Mouse (Mus musculus): ENCODE data around the gene Plcl2.
A peak's percentile ranks its signal among the peaks of the same experiment; 100 is the strongest.
"Not testable (repeated sequence)": the region's sequence is repeated elsewhere in the genome, so short reads cannot be mapped to it uniquely, and the experiment has no call there.

The Plcl2 gene

DNA sequence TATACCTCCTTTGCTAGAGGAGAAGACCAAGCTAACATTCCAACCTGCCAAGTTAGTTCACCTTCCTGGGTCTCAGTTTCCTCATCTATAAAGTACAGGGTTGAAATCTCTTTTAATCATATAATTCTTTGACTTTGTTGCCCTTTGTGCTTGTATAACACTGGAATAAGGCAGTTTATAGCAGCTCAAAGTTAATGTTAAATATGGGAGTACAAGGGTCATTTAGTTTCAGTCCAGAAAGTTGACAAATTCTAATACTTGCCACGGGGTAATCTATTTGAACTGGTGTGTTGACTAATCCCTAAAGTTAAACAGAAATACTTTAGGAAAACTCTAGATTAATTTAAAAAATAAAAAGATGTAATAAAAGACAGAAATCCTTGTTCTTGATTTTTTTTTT lies 35.7 kb downstream of the Plcl2 start:
- no peak for DNase-seq

DNA sequence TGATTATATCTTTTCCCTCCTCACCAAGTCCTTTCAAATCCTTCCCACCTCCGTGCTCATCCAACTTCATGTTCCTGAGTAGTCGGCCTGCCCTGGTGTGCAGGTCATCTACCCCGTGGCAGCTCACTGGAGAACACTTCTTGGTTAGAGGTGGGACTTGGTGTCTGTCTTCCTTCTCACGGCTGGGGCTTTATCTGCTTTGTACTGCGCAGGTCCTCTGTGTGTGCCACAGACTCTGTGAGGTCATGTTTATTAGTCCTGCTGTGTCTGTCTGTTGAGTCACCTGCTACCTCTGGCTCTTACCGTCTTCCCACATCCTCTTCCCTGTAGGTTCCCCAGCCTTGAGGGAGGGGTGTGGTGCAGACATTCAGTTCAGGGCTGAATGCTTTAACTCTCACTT lies 36.1 kb downstream of the Plcl2 start:
- DNase-seq, result no peak

DNA sequence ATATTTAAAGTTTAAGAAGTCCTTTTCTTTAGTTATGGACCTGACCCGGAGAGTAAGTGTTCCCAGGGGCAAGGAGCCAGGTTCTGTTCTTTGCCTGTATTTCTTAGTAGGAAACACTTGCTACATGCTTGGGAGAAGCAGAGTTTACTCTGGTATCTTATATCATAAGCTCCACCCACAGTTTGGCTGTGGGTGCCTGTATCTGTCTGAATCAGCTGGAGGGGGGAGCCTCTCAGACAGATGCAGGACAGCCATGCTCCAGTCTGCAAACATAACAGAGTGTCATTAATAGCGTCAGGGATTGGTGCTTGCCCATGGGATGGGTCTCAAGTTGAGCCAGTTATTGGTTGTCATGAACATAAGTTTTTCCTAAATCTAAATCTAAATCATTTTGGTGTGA lies 42.9 kb downstream of the Plcl2 start:
- no peak for DNase-seq

DNA sequence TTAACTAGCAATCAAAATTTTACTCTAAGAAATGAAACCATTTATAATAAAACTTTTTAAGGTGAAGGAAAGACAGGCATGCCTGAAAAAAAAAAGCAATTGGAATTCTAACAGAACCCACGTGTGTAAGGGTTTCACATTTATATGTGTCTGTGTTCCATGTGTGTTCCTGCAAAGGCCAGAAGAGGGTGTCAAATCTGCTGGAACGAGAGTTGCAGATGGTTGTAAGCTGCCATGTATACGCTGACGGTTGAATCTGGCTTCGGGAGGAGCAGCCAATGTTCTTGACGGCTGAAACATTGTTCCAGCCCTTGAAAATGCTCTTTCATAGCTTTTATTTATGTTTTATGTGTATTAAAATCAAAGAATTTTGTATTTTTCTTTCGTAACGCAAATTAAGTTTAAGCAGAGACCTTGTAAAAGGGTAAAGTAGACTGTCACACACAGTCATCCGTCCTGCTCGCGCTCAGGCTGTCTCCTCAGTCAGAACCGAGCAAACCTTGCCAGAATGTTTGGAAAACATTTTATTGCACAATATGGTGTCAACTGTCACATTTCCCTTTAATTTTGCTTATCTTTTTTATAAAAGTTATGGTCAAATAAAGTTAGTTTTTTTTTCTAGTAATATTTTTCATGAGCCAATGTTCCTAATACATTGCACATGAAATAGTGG lies 48.5 kb downstream of the Plcl2 start:
- DNase-seq, result peak in 1 of 2 experiments; percentile 19

DNA sequence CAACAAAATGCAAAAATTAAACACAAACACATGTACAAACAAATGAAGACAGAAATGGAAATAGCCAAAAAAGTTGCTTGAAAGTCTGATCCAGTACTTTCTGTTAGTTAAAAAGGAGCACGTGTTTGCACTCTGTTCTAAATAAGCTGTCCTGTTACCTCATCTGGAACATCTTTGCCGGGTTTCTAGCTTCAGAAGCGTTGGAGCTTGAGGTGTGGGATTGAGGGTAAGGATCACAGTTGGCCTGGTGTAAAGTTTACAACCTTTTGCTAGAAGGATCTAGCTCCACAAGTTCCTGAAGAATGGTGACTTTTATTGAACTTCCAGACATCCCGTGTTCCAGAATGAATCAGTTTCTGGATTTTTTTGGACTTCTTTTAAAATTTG lies 49.0 kb downstream of the Plcl2 start:
- DNase-seq, result no peak

DNA sequence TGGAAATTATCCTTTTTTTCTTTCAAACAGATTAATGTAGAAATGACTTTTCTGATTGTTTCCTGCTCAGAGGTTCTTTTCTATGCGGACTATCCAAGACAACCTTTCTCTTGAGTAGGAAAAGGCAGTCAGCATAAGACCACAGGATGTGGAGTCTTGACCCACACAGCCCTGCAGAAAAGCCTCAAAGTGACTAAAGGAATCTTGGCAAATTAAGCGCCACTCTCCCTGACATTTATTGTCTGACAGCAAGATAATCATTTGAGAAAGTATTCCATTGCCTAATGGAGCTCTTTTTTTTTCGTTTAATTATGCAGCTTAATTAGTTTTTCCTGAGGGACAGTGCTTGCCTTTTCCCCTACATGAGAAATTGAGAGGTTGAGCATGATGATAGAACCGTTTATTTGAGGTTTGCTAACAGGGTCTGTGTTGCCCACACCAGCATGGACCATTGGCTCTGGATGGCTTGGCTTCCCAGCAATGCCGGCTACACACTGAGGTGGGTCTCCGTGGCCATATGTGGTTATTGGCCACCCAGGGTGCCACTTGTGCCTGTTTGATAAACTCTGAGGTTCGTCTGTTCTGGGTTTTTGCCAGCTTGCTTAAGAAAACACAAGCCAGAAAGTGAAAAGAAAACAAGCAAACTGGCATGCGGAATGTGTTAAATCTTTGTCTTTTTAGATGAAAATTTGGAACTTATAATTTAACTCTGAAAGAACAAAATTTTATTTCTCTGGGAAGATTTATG lies 56.3 kb downstream of the Plcl2 start:
- DNase-seq, result no peak

DNA sequence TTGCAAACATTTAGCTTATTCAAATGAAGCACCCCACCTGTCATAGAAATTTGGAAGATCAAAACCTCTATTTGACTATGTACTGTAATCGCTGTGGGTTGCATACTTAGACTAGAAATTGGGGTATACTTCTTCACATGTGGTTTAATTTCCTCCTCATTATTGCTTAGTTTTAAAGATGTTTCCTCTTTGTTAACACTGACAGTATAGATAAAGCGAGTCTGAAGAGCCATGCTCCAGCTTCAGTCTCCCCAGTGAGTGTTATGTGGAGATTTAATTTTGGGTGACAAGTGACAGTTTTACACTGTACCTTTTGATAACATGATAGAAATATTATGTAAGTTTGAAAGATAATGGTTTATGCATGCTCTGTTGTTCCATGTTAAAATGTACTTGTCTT lies 59.6 kb downstream of the Plcl2 start:
- no peak for DNase-seq

DNA sequence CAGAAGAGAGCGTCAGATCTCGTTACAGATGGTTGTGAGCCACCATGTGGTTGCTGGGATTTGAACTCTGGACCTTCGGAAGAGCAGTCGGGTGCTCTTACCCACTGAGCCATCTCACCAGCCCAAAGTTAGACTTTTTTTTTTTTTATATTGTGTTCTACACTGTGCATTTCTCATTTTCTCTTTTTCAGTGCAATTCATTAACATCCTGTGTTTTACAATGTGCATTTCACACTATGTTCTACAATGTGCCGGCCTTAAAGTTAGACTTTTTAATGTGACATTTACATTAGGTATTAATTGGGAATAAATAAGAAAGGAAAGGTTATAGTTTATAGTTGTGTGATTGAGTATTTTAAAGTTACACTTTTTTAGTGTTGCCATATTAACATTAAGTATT lies 61.0 kb downstream of the Plcl2 start:
- not testable (repeated sequence) for DNase-seq

DNA sequence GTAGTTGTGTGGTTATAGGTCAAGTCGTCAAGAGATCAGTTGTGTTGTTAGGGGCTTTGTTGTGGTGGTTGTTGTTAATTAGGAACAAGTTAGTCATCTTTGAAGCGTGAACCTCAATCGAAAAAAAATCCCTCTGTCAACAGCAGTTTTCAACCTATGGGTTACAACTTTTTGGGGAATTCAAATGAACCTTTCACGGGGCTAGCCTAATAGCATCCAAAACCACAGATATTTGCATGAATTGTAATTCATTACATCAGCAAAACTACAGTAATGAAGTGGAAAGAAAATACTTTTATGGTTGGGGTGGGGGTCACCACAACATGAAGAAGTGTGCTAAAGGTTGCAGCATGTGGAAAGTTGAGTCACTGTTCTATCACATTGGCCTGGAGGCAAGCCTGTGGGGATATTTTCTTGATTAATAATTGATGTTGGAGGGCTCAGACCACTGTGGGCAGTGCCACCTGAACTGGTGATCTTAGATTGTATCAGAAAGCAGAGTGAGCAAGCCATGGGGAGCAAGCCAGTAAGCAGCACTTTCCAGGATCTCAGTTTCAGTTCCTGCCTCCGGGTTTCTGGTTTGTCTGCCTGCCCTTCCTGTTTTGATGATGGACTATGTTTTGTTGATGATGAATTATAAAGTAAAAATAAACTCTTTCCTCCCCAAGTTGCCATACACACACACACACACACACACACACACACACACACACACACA lies 61.6 kb downstream of the Plcl2 start:
- DNase-seq, result no peak

DNA sequence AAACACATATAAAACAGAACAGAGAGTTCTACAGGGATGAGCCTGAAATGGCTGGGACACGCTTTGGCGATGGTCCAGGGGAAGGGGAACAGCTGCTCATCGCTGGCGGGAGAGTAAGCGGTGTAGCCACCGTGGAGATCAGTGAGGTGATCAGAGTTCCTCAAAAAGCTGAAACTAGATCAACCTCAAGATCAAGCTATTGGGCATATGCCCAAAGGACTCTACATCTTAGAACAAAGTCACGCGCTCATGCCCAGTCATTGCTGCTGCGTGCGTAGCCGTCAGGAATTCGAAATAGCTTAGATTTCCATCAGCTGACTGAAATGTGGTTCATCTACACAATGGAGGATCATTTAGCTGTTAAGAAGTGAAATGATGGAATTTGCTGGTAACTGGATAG lies 65.0 kb downstream of the Plcl2 start:
- DNase-seq, result peak in 1 of 2 experiments; percentile 22

DNA sequence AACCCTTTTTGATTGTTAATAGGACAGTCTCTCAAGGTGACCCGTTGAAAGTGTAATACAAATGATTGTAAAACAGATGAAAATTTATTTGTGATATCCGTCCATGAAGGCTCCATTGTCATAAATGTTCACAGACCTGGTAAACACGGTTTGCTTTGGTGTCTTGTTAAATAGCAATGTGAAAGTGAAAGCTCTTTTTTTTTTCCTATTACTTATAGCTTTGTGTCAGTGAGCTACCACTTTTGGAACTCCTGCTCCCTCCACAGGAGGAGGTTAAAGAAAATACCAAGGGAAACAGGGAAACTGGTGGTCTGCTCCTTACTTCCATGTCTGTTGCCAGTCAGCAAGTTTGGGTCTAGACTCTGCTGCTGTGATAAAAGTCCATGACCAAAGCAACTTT lies 71.2 kb downstream of the Plcl2 start:
- no peak for DNase-seq

DNA sequence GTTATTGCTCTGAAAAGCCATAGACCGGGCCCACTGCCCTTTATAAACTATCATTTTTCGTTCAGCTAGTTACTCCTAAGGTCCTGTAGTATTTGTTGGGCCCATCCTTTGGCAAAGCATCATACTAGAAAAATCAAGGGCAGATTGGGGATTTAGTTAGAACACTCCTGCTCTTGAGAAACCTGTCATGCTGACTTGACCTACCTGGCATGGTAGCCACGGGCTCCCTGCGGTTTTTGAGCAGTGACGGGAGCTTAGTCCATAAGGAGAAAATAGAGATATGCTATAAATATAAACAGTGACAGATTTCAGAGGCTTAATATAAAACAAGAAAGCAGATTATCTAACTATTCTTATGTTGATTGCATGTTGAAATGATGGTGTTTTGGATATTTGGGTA lies 77.6 kb downstream of the Plcl2 start:
- no peak for DNase-seq

DNA sequence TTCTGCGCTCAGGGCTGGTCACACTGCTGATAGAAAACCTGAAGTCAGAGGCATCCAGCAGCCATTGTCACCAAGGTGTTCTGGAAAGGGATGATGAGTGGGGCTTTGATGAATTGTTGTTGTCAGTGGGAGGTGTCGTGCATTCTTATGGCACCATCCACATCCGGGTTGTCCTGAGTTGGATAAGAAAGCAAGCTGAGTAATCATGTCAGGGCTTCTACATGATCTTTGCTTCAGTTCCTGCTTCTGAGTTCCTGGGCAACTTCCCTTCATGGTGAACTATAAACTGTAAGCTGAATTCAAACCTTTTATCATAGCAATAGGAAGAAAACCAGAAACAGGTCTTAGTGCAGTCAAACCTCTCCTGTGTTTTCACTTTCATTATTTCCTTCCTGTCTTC lies 78.7 kb downstream of the Plcl2 start:
- no peak for DNase-seq

DNA sequence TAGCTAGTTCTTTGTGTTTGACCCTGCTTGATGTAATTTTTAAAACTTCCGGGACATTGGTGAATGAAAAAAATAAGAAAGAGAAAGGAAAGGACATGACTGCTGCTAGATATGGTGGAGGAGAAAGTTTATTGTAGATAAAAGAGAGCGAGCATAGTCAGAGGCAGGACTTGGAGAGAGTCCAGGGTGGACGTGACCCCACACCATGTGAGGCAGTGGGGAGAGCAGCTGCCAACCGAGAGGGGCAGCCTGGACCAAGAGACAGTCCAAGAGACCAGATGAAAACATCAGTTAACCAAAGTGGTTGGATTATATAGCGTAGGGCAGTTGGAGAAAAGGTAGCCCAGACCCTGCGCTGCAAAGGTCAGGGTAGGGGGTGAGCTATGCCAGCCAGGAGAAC lies 91.0 kb downstream of the Plcl2 start:
- DNase-seq, result no peak

DNA sequence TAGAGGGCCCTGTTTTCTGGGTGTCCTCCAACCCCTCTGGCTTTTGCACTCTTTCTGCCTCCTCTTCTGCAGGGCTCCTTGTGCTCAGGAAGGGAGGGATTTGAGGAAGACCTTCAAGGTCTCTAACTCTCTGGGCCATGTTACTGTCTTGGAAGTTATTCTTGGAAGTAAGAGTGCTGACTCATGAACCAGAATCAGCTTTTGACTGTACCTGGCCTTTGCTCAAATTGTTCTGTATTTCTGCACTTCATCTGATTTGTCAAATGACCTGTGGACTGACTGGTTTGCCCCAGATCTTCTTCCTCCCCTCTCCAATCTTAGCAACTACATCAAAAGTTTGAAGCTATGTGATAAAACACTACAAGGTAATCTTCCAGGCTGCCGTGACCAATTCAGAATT lies 91.5 kb downstream of the Plcl2 start:
- no peak for DNase-seq

DNA sequence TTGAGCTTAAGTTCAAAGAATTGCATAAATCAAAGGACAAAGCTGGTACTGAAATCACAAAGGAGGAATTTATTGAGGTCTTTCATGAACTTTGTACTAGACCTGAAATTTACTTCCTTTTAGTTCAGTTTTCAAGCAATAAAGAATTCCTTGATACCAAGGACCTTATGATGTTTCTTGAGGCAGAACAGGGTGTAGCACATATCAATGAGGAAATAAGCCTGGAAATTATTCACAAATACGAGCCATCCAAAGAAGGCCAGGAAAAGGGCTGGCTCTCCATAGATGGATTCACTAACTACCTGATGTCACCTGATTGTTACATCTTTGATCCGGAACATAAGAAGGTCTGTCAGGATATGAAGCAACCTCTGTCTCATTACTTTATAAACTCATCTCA lies 97.7 kb downstream of the Plcl2 start:
- DNase-seq, result no peak

DNA sequence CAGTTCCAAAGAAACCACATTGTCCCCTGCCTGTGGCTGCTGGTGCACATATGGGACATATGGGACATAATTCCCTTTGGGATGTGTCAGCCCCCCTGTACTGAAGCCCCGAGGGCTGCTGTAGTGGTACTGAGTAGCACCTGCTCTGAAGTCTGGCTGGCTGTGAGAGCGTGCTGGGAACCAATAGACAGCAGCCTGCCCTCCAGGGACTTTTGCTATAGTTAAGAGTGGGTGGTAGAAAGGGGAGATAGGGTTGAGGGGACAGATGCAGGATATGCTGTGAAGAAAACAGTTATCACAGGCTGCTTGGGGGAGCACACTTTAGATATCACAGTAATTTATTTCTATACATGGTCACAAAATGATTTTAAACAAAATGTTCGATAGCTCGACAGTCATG lies 100.7 kb downstream of the Plcl2 start:
- no peak for DNase-seq

DNA sequence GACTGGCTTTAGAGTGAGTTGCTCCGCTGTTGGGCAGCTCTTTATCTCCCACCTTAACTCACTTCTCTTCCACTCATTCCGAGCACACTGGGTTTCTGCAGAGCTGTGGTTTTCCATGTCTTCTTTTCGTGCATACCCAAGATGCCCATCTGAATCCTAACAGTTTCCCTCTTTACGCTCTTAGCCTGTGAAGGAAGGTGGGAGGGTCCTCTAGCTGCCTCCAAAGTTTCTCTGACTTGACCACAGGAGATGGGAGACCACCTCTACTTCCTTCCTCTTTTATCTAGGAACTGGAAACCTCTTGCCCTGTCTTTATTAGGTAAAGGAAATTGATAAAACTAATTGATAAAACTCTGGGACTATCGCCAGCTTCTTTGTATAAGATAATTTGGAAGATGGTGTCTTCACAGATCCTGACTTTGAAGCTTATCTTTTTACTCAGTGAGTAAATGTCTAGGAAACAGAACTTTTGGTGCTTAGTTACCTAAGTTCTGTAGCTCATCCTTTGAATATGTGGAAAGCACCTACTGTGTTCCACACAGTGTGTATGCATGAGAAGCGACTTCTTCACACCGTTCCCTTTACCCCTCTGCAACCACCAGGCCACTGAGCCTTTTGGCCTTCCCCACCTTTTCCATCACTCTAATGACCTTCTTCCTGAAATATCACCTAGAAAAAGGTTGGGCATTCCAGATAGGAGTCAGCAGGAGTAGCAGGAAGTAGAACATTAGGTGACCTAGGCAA lies 111.8 kb downstream of the Plcl2 start:
- DNase-seq, result no peak

DNA sequence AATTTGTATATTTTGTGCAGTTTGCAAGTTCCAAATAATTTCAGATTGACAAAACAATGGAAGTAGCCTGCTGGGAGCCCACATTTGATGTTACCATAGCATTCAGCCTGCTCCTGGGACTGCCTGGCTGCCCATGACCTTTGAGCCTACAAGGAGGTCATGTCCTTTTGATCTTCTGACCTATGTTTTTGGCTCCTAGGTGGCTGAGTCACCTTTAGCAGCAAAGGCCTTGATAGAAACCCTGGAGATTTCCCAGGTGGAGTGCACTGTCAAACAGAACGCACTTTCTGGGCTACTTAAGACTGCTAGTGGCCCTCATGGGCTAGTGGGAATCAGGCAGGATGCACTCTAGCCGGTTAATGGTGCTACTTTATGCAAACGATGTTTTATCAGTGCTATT lies 112.8 kb downstream of the Plcl2 start:
- no peak for DNase-seq

DNA sequence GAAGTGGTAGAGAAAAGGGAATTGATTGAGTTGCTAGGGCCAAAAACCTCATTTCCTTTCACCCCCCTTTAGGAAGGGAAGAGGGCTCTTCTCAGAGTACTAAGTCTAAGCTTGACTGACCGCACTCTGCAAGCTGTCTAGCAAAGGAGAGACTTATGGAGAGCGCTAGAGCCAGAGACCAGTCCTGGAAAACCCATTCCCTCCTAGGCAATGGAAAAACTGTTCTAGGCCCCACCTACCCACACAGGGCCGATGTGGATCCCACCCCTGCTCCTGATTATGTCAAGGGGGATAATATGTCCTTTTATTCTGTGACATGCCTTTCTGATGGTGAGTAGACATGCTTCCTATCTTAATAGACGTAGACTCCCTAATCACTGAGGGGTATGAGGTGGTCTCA lies 116.4 kb downstream of the Plcl2 start:
- no peak for DNase-seq

DNA sequence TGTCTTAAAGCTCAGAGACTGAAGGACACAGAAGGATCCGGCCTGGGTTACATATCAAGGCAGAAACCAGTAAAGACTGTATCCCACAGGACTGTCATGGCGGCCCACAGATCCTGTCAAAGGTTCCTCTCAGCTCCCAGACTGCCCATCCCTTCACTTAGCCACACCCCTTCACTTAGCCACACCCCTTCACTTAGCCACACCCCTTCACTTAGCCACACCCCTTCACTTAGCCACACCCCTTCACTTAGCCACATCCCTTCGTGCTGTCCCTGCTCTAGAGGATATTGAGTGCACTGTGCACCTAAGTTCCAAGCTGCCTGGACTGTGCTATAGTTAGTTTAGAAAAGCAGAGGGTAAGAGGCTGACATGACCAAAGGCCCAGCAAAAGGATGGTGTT lies 118.5 kb downstream of the Plcl2 start:
- DNase-seq, result no peak

DNA sequence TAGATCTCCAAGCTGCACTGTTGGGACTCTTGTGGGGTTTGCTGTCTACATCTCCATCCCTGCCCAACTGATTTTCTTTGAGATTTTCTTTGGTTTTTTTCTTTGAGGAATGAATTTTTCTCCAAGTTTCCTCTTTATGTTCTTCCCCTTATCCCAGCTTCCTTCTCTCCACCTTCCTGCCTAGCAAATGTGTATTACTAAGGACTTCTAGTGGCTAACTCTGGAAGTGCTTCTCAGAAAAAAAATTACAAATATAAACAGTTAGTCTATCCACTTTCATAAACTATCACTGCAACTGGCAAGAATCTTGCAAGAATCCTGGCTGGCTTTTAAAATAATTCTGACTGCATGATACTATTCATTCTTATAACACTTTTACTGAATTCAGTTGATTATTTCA lies 119.5 kb downstream of the Plcl2 start:
- DNase-seq, result no peak

DNA sequence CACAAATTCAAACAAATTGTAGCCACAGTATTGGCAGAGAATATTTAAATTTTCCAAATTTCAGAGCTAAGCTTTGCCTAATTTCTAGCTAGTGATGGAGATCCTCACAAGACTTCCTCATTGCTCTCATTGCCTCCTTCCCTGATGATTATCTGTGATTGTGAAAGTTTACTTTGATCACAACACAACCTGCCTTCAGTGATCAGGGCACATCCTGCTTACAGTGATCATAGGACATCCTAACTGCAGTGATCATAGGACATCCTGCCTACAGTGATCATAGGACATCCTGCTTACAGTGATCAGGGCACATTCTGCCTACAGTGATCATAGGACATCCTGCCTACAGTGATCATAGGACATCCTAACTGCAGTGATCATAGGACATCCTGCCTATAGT lies 121.8 kb downstream of the Plcl2 start:
- DNase-seq, result not testable (repeated sequence)

Measured in lung, postnatal 4 days (tissue).